Mouse (Mus musculus) heart, postnatal 36 days (tissue): ENCODE results near the gene Brd1. TPM values are rescaled to one million over a fixed set of nuclear protein-coding genes. Genes with fewer than 3 reads are reported as not detected.

Experiments used
- total RNA-seq, 2 experiments: library from RNA; stranded (reverse); gene quantifications; 2 replicates each; pipeline ENCODE4 v1.2.3; 2021

Brd1 gene
- total RNA-seq, 2 experiments from 2014 or later, result 30.1 to 35.3 TPM

Other genes starting within 250 kb of the Brd1 start
- gene Zdhhc25, start 133.9 kb downstream of the Brd1 start, total RNA-seq, result not detected
- gene Zbed4, start 17.4 kb upstream of the Brd1 start, total RNA-seq, result 1 to 10 TPM; 7.9 to 8.1 TPM
- gene Alg12, start 85.1 kb upstream of the Brd1 start, total RNA-seq, result 10 to 100 TPM in 1 of 2 experiments, 1 to 10 TPM in 1; 8.9 to 10.1 TPM
- 10 to 100 TPM; 16.5 to 27.9 TPM for gene Creld2, start 85.4 kb upstream of the Brd1 start, total RNA-seq
- gene Pim3, start 128.0 kb upstream of the Brd1 start, total RNA-seq, result 100 to 1,000 TPM; 120 to 134 TPM
- not detected for gene Ttll8, start 220.2 kb upstream of the Brd1 start, total RNA-seq
- not detected for gene Mlc1, start 244.8 kb upstream of the Brd1 start, total RNA-seq
- 10 to 100 TPM; 89.7 to 92.7 TPM for gene Mov10l1, start 248.7 kb upstream of the Brd1 start, total RNA-seq